Mouse (Mus musculus) CH12.LX (cell line): ENCODE results near the gene Myom1. TPM values are rescaled to one million over a fixed set of nuclear protein-coding genes. Genes with fewer than 3 reads are reported as not detected.

Source experiments
- DNase-seq: peaks from one replicate; pipeline ENCODE4 v3.0.0-alpha.2; 2013; ENCODE audit errors: extremely low read depth
- H3K27ac ChIP-seq: 2 replicates; pipeline ENCODE4 v1.5.1; 2012; ENCODE audit warnings: low read depth, mild to moderate bottlenecking, control low read depth, moderate library complexity; ENCODE audit not compliant: insufficient read depth
- H3K27me3 ChIP-seq: replicated peaks from 2 replicates; pipeline ENCODE3; 2012; ENCODE audit warnings: inconsistent platforms
- H3K36me3 ChIP-seq, 2 experiments: replicated peaks in 1 of 2; 2 replicates each; pipeline versions ENCODE3 to v1.6.1; 2012; ENCODE audit warnings: inconsistent platforms in 1 of 2, low read length in 1 of 2, mild to moderate bottlenecking in 1 of 2, mixed read lengths in 1 of 2, moderate library complexity in 1 of 2; ENCODE audit not compliant: control insufficient read depth in 1 of 2, insufficient read depth in 1 of 2
- H3K4me1 ChIP-seq, 2 experiments: 2 replicates each; pipeline ENCODE4 v1.6.1; 2012; ENCODE audit warnings: inconsistent platforms in 1 of 2, moderate library complexity in 1 of 2; ENCODE audit not compliant: insufficient read depth in 2 of 2, control insufficient read depth in 1 of 2
- H3K4me2 ChIP-seq: 2 replicates; pipeline ENCODE4 v1.6.1; 2012; ENCODE audit warnings: low read depth, mild to moderate bottlenecking, control low read depth; ENCODE audit not compliant: poor library complexity, insufficient read depth, severe bottlenecking
- H3K4me3 ChIP-seq, 3 experiments: fragments of 150-350 bp in 1 of 3; sonication (generic) in 1 of 3; replicated peaks in 1 of 3; 2 replicates each; pipeline versions ENCODE3 to v1.5.1; 2011 to 2012; ENCODE audit warnings: low read depth in 2 of 3, low read length in 2 of 3, mild to moderate bottlenecking in 2 of 3, moderate library complexity in 2 of 3, control low read depth in 1 of 3, improper control_type of control experiment in 1 of 3, inconsistent platforms in 1 of 3, mixed read lengths in 1 of 3; ENCODE audit not compliant: poor library complexity in 1 of 3
- H3K79me2 ChIP-seq: replicated peaks from 2 replicates; pipeline ENCODE4 v1.6.1; 2012; ENCODE audit warnings: mild to moderate bottlenecking, moderate library complexity; ENCODE audit not compliant: control insufficient read depth, poor library complexity, insufficient read depth, severe bottlenecking; ENCODE audit errors: extremely low read depth
- H3K9ac ChIP-seq: 2 replicates; pipeline ENCODE4 v1.6.1; 2012; ENCODE audit warnings: low read depth, mild to moderate bottlenecking, control low read depth, moderate library complexity; ENCODE audit not compliant: insufficient read depth
- H3K9me3 ChIP-seq: replicated peaks from 2 replicates; pipeline ENCODE3; 2012; ENCODE audit warnings: low read length, inconsistent platforms, mixed read lengths
- CHD1 ChIP-seq: IDR thresholded peaks from 2 replicates; pipeline ENCODE4 v1.6.1; 2012; ENCODE audit warnings: low read depth, low read length, improper control_type of control experiment, inconsistent platforms
- CHD2 ChIP-seq: IDR thresholded peaks from 2 replicates; pipeline ENCODE4 v1.6.1; 2011; ENCODE audit warnings: low read length, improper control_type of control experiment
- CTCF ChIP-seq, 2 experiments: IDR thresholded peaks in 1 of 2; conservative IDR thresholded peaks in 1 of 2; 2 replicates each; pipeline ENCODE4 v1.5.1; 2011 to 2012; ENCODE audit warnings: low read depth in 2 of 2, low read length in 2 of 2, improper control_type of control experiment in 1 of 2, inconsistent platforms in 1 of 2, mild to moderate bottlenecking in 1 of 2, moderate library complexity in 1 of 2
- EP300 ChIP-seq: IDR thresholded peaks from 2 replicates; pipeline ENCODE4 v1.6.1; 2011; ENCODE audit warnings: low read length, improper control_type of control experiment
- ETS1 ChIP-seq: conservative IDR thresholded peaks from 2 replicates; pipeline ENCODE4 v1.6.1; 2012; ENCODE audit warnings: low read depth, mild to moderate bottlenecking, inconsistent platforms, low read length, improper control_type of control experiment, moderate library complexity
- GABPA ChIP-seq: IDR thresholded peaks from 2 replicates; pipeline ENCODE4 v1.6.1; 2012; ENCODE audit warnings: low read depth, low read length, improper control_type of control experiment, inconsistent platforms; ENCODE audit not compliant: insufficient replicate concordance
- HCFC1 ChIP-seq: IDR thresholded peaks from 2 replicates; pipeline ENCODE4 v1.6.1; 2012; ENCODE audit warnings: low read depth, mild to moderate bottlenecking, inconsistent platforms, low read length, improper control_type of control experiment
- JUN ChIP-seq: IDR thresholded peaks from 2 replicates; pipeline ENCODE4 v1.6.1; 2011; ENCODE audit warnings: low read depth, mild to moderate bottlenecking, low read length, improper control_type of control experiment, moderate library complexity; ENCODE audit not compliant: insufficient read depth
- JUND ChIP-seq: conservative IDR thresholded peaks from 2 replicates; pipeline ENCODE4 v1.6.1; 2011; ENCODE audit warnings: low read depth, low read length, improper control_type of control experiment
- KAT2A ChIP-seq: IDR thresholded peaks from 2 replicates; pipeline ENCODE4 v1.6.1; 2012; ENCODE audit warnings: low read length, improper control_type of control experiment, inconsistent platforms; ENCODE audit not compliant: insufficient replicate concordance
- MAX ChIP-seq: IDR thresholded peaks from 2 replicates; pipeline ENCODE4 v1.6.1; 2011; ENCODE audit warnings: low read length, improper control_type of control experiment
- MAZ ChIP-seq: IDR thresholded peaks from 2 replicates; pipeline ENCODE4 v1.6.1; 2012; ENCODE audit warnings: low read depth, mild to moderate bottlenecking, inconsistent platforms, low read length, improper control_type of control experiment, moderate library complexity
- MYC ChIP-seq: IDR thresholded peaks from 2 replicates; pipeline ENCODE4 v1.6.1; 2011; ENCODE audit warnings: low read depth, mild to moderate bottlenecking, improper control_type of control experiment, low read length
- NELFE ChIP-seq: IDR thresholded peaks from 2 replicates; pipeline ENCODE4 v1.6.1; 2011; ENCODE audit warnings: low read depth, low read length, improper control_type of control experiment
- NRF1 ChIP-seq: IDR thresholded peaks from 2 replicates; pipeline ENCODE4 v1.6.1; 2014; ENCODE audit warnings: low read depth, mild to moderate bottlenecking, inconsistent platforms, low read length, improper control_type of control experiment, moderate library complexity
- PAX5 ChIP-seq: IDR thresholded peaks from 2 replicates; pipeline ENCODE4 v1.6.1; 2012; ENCODE audit warnings: low read length, inconsistent platforms, mixed read lengths
- POLR2A ChIP-seq: IDR thresholded peaks from 2 replicates; pipeline ENCODE4 v1.6.1; 2011; ENCODE audit warnings: low read depth, mild to moderate bottlenecking, improper control_type of control experiment, low read length
- POLR2AphosphoS2 ChIP-seq: IDR thresholded peaks from 2 replicates; pipeline ENCODE4 v1.6.1; 2011; ENCODE audit warnings: low read depth, low read length, improper control_type of control experiment
- RAD21 ChIP-seq: IDR thresholded peaks from 2 replicates; pipeline ENCODE4 v1.6.1; 2011; ENCODE audit warnings: low read depth, mild to moderate bottlenecking, low read length, improper control_type of control experiment, moderate library complexity
- RCOR1 ChIP-seq: conservative IDR thresholded peaks from 2 replicates; pipeline ENCODE4 v1.6.1; 2012; ENCODE audit warnings: low read depth, mild to moderate bottlenecking, inconsistent platforms, low read length, improper control_type of control experiment
- SIN3A ChIP-seq: IDR thresholded peaks from 2 replicates; pipeline ENCODE4 v1.6.1; 2012; ENCODE audit warnings: low read length, improper control_type of control experiment, inconsistent platforms
- SMC3 ChIP-seq: IDR thresholded peaks from 2 replicates; pipeline ENCODE4 v1.6.1; 2011; ENCODE audit warnings: low read depth, low read length, improper control_type of control experiment
- TBP ChIP-seq: conservative IDR thresholded peaks from 2 replicates; pipeline ENCODE4 v1.6.1; 2011; ENCODE audit warnings: low read depth, low read length, improper control_type of control experiment
- USF2 ChIP-seq: conservative IDR thresholded peaks from 2 replicates; pipeline ENCODE4 v1.6.1; 2011; ENCODE audit warnings: low read depth, low read length, improper control_type of control experiment
- ZC3H11A ChIP-seq: IDR thresholded peaks from 2 replicates; pipeline ENCODE4 v1.6.1; 2012; ENCODE audit warnings: low read depth, mild to moderate bottlenecking, inconsistent platforms, low read length, improper control_type of control experiment
- ZMIZ1 ChIP-seq: IDR thresholded peaks from 2 replicates; pipeline ENCODE4 v1.6.1; 2012; ENCODE audit warnings: low read depth, mild to moderate bottlenecking, inconsistent platforms, low read length, improper control_type of control experiment
- ZNF384 ChIP-seq: IDR thresholded peaks from 2 replicates; pipeline ENCODE4 v1.6.1; 2012; ENCODE audit warnings: low read depth, low read length, improper control_type of control experiment, inconsistent platforms
- dilution Hi-C: fragments of 300-500 bp; cut with MboI; formaldehyde crosslinking; loops from 2 replicates; pipeline ENCODE4 v1.14.3; 2020; ENCODE audit warnings: low sequenced_read_pairs; ENCODE audit not compliant: extremely low pct_unique_long_range_greater_than_20kb, extremely low pct_ligation_motif_present
- in situ Hi-C: fragments of 300-500 bp; cut with MboI; formaldehyde crosslinking; loops from 3 replicates; pipeline ENCODE4 v1.14.3; 2019; ENCODE audit warnings: low sequenced_read_pairs, low pct_ligation_motif_present, low pct_unique_long_range_greater_than_20kb, mixed read lengths
- polyA plus RNA-seq: library from polyadenylated mRNA; unstranded; fragments of >175 nt; gene quantifications from 2 replicates; pipeline ENCODE4 v1.2.1, GENCODE M21; 2012; ENCODE audit warnings: low read depth; ENCODE audit not compliant: insufficient read length
- total RNA-seq, 2 experiments: library from RNA; depleted of rRNA; stranded (reverse); fragments of 300-350 nt in 1 of 2; fragments of >200 nt in 1 of 2; gene quantifications; 2 replicates each; pipeline ENCODE4 v1.2.3; 2012 to 2014

Gene Myom1
- total and polyA plus RNA-seq, 3 experiments: 0.26 to 0.93 (median 0.55) TPM

GRCm38 (mm10) chr17:71032719-71033118 is 30.3 kb downstream of the Myom1 start:
- Histone ChIP-seq H3K9ac (no peak overlapping the region), H3K79me2 (no peaks in the 10 kb centered on the region), H3K36me3 (no peaks in the 10 kb centered on the region), H3K4me1 (no peaks in the 10 kb centered on the region), H3K27ac (no peak overlapping the region), H3K4me2 (no peak overlapping the region), H3K9me3 (no peaks in the 10 kb centered on the region), H3K4me3 (no peak overlapping the region), H3K27me3 (no peaks in the 10 kb centered on the region)
- no peak for DNase-seq
- in situ Hi-C loops: no loop called here
- TF ChIP-seq RCOR1 (no peak), SMC3 (no peak), MAZ (no peak), TBP (no peak), ETS1 (no peak), GABPA (no peak), KAT2A (no peak), MAX (no peak), ZC3H11A (no peak), USF2 (no peak), MYC (no peak), CHD1 (no peak), ZMIZ1 (no peak), CTCF (conservative IDR thresholded peaks at IDR 0.05 in 1 of 2, IDR thresholded peaks at IDR 0.05 in 1 of 2; ENCODE audit: low read depth in 2 of 2, low read length in 2 of 2) (no peak), NELFE (no peak), SIN3A (no peak), POLR2A (no peak), JUND (no peak), CHD2 (no peak)
- dilution Hi-C loops: no loop called here

GRCm38 (mm10) chr17:71034472-71034871 is 32.0 kb downstream of the Myom1 start:
- no peak overlapping the region for H3K9ac ChIP-seq
- no peaks in the 10 kb centered on the region for H3K36me3 ChIP-seq
- TF ChIP-seq SMC3 (no peak), ZNF384 (no peak), MYC (no peak), JUN (no peak), POLR2A (no peak), ETS1 (no peak), POLR2AphosphoS2 (no peak), CHD2 (no peak), RAD21 (no peak), TBP (no peak), EP300 (no peak), MAZ (no peak), NRF1 (no peak), CTCF (conservative IDR thresholded peaks at IDR 0.05 in 1 of 2, IDR thresholded peaks at IDR 0.05 in 1 of 2; ENCODE audit: low read depth in 2 of 2, low read length in 2 of 2) (no peak), RCOR1 (no peak), HCFC1 (no peak), KAT2A (no peak), PAX5 (no peak)
- in situ Hi-C loops: no loop called here
- no peaks in the 10 kb centered on the region for H3K27me3 ChIP-seq
- no peak for DNase-seq
- H3K79me2 ChIP-seq: no peaks in the 10 kb centered on the region
- no peak overlapping the region for H3K27ac ChIP-seq
- dilution Hi-C loops: no loop called here
- H3K4me2 ChIP-seq: no peak overlapping the region
- no peaks in the 10 kb centered on the region for H3K9me3 ChIP-seq
- no peaks in the 10 kb centered on the region for H3K4me1 ChIP-seq
- no peak overlapping the region for H3K4me3 ChIP-seq
